Mouse (Mus musculus): Measurements from ENCODE around the gene Lrmda. TPM values are rescaled to one million over a fixed set of nuclear protein-coding genes. Genes with fewer than 3 reads are reported as not detected.

Gene Lrmda
- polyA plus RNA-seq, 1 experiment from 2014 or later: 0.53 TPM

GRCm38 (mm10) chr14:23084797-23085196 is 1065.3 kb downstream of the Lrmda start:
- Histone ChIP-seq H3K36me3 (ENCODE audit: control insufficient read depth, insufficient read depth, low read length) (no peaks in the 10 kb centered on the region), H3K4me2 (replicated peaks; ENCODE audit: low read depth, low read length) (no peak overlapping the region), H3K27ac (ENCODE audit: low read depth, low read length) (no peak overlapping the region), H3K27me3 (ENCODE audit: control insufficient read depth, insufficient read depth, low read length) (no peaks in the 10 kb centered on the region), H3K9ac (ENCODE audit: low read depth, low read length) (no peak overlapping the region), H3K4me3 (ENCODE audit: low read length) (no peak overlapping the region), H3K4me1 (ENCODE audit: control insufficient read depth, insufficient read depth, low read length) (0 out of 2 replicates have a peak, but pooled peaks cover 4% of the 10 kb centered on the region), H3K9me3 (ENCODE audit: control insufficient read depth, low read length) (no peaks in the 10 kb centered on the region)
- ATAC-seq (ENCODE audit: low FRiP score, low TSS enrichment): no peak
- WGBS: 44% methylated on average over 1 of the region's 1 CpGs

GRCm38 (mm10) chr14:23093306-23093705 is 1073.8 kb downstream of the Lrmda start:
- no peak overlapping the region for H3K27ac ChIP-seq (ENCODE audit: low read depth, low read length)
- no peaks in the 10 kb centered on the region for H3K9me3 ChIP-seq (ENCODE audit: control insufficient read depth, low read length)
- H3K36me3 ChIP-seq (ENCODE audit: control insufficient read depth, insufficient read depth, low read length): no peaks in the 10 kb centered on the region
- no peak for ATAC-seq (ENCODE audit: low FRiP score, low TSS enrichment)
- H3K4me3 ChIP-seq (ENCODE audit: low read length): no peak overlapping the region
- H3K27me3 ChIP-seq (ENCODE audit: control insufficient read depth, insufficient read depth, low read length): no peaks in the 10 kb centered on the region
- H3K4me2 ChIP-seq (replicated peaks; ENCODE audit: low read depth, low read length): no peak overlapping the region
- no peak overlapping the region for H3K9ac ChIP-seq (ENCODE audit: low read depth, low read length)
- WGBS: 83% methylated on average over 4 of the region's 4 CpGs
- H3K4me1 ChIP-seq (ENCODE audit: control insufficient read depth, insufficient read depth, low read length): peaks cover 12% of the 10 kb centered on the region; the same call in 1 of the 2 replicates

GRCm38 (mm10) chr14:23094546-23095157 is 1075.1 kb downstream of the Lrmda start:
- Histone ChIP-seq H3K4me2 (replicated peaks; ENCODE audit: low read depth, low read length) (no peak overlapping the region), H3K9me3 (ENCODE audit: control insufficient read depth, low read length) (no peaks in the 10 kb centered on the region), H3K36me3 (ENCODE audit: control insufficient read depth, insufficient read depth, low read length) (no peaks in the 10 kb centered on the region), H3K27ac (ENCODE audit: low read depth, low read length) (no peak overlapping the region), H3K9ac (ENCODE audit: low read depth, low read length) (no peak overlapping the region), H3K4me1 (ENCODE audit: control insufficient read depth, insufficient read depth, low read length) (peaks cover 12% of the 10 kb centered on the region; the same call in 1 of the 2 replicates), H3K4me3 (ENCODE audit: low read length) (no peak overlapping the region), H3K27me3 (ENCODE audit: control insufficient read depth, insufficient read depth, low read length) (no peaks in the 10 kb centered on the region)
- no peak for ATAC-seq (ENCODE audit: low FRiP score, low TSS enrichment)
- WGBS: 54% methylated on average over 5 of the region's 5 CpGs

- H3K9ac ChIP-seq (ENCODE audit: low read depth, low read length): no peak overlapping the region
- H3K9me3 ChIP-seq (ENCODE audit: control insufficient read depth, low read length): no peaks in the 10 kb centered on the region
- no peaks in the 10 kb centered on the region for H3K27me3 ChIP-seq (ENCODE audit: control insufficient read depth, insufficient read depth, low read length)
- 60% methylated on average over 10 of the region's 10 CpGs for WGBS
- no peaks in the 10 kb centered on the region for H3K36me3 ChIP-seq (ENCODE audit: control insufficient read depth, insufficient read depth, low read length)
- H3K4me3 ChIP-seq (ENCODE audit: low read length): no peak overlapping the region
- no peak for ATAC-seq (ENCODE audit: low FRiP score, low TSS enrichment)
- no peak overlapping the region for H3K27ac ChIP-seq (ENCODE audit: low read depth, low read length)
- no peak overlapping the region for H3K4me2 ChIP-seq (replicated peaks; ENCODE audit: low read depth, low read length)
- peaks cover 12% of the 10 kb centered on the region; the same call in 1 of the 2 replicates for H3K4me1 ChIP-seq (ENCODE audit: control insufficient read depth, insufficient read depth, low read length)
These were observed 1075.9 kb downstream of the Lrmda start for GRCm38 (mm10) chr14:23095158-23096016.

- no peak overlapping the region for H3K27ac ChIP-seq (ENCODE audit: low read depth, low read length)
- ATAC-seq (ENCODE audit: low FRiP score, low TSS enrichment): no peak
- H3K4me1 ChIP-seq (ENCODE audit: control insufficient read depth, insufficient read depth, low read length): peaks cover 12% of the 10 kb centered on the region; the same call in 1 of the 2 replicates
- H3K4me3 ChIP-seq (ENCODE audit: low read length): no peak overlapping the region
- no peaks in the 10 kb centered on the region for H3K36me3 ChIP-seq (ENCODE audit: control insufficient read depth, insufficient read depth, low read length)
- H3K27me3 ChIP-seq (ENCODE audit: control insufficient read depth, insufficient read depth, low read length): no peaks in the 10 kb centered on the region
- WGBS: 42% methylated on average over 3 of the region's 3 CpGs
- no peak overlapping the region for H3K4me2 ChIP-seq (replicated peaks; ENCODE audit: low read depth, low read length)
- H3K9me3 ChIP-seq (ENCODE audit: control insufficient read depth, low read length): no peaks in the 10 kb centered on the region
- no peak overlapping the region for H3K9ac ChIP-seq (ENCODE audit: low read depth, low read length)
These were observed 1076.5 kb downstream of the Lrmda start for GRCm38 (mm10) chr14:23096017-23096336.

GRCm38 (mm10) chr14:23096405-23096804 is 1076.9 kb downstream of the Lrmda start:
- H3K4me1 ChIP-seq (ENCODE audit: control insufficient read depth, insufficient read depth, low read length): peaks cover 12% of the 10 kb centered on the region; the same call in 1 of the 2 replicates
- no peak overlapping the region for H3K9ac ChIP-seq (ENCODE audit: low read depth, low read length)
- ATAC-seq (ENCODE audit: low FRiP score, low TSS enrichment): no peak
- H3K4me3 ChIP-seq (ENCODE audit: low read length): no peak overlapping the region
- H3K27me3 ChIP-seq (ENCODE audit: control insufficient read depth, insufficient read depth, low read length): no peaks in the 10 kb centered on the region
- no peak overlapping the region for H3K4me2 ChIP-seq (replicated peaks; ENCODE audit: low read depth, low read length)
- WGBS: 70% methylated on average over 4 of the region's 4 CpGs
- H3K27ac ChIP-seq (ENCODE audit: low read depth, low read length): no peak overlapping the region
- H3K9me3 ChIP-seq (ENCODE audit: control insufficient read depth, low read length): no peaks in the 10 kb centered on the region
- no peaks in the 10 kb centered on the region for H3K36me3 ChIP-seq (ENCODE audit: control insufficient read depth, insufficient read depth, low read length)

Small RNAs within 50 kb of the gene (microRNA-seq; reads per million reads assigned to microRNA genes)
- gene Gm27532: not detected

Other genes with a start within 250 kb of the Lrmda start
- gene Vdac2, start 194.5 kb upstream of the Lrmda start, polyA plus RNA-seq (2014; fragmentation: Nextera tagmentation; extraction: Ambion mirVana): 319 and 349 TPM in 2 replicates
- gene Comtd1, start 170.7 kb upstream of the Lrmda start, polyA plus RNA-seq (2014; fragmentation: Nextera tagmentation; extraction: Ambion mirVana): 24.1 and 27.3 TPM in 2 replicates
- gene Zfp503, start 30.1 kb upstream of the Lrmda start, polyA plus RNA-seq (2014; fragmentation: Nextera tagmentation; extraction: Ambion mirVana): 26.7 and 44.3 TPM in 2 replicates

Data from kidney, embryonic 14.5 days (tissue).